Mouse (Mus musculus): Measurements from ENCODE around the gene Ywhag.

The Ywhag gene

GRCm38 (mm10) chr5:135934481-135935175 lies at the start of gene Ywhag:
TSS of gene Ywhag (minus strand) at chr5:135934616.
- DNase-seq: peak; percentile 99

DNA sequence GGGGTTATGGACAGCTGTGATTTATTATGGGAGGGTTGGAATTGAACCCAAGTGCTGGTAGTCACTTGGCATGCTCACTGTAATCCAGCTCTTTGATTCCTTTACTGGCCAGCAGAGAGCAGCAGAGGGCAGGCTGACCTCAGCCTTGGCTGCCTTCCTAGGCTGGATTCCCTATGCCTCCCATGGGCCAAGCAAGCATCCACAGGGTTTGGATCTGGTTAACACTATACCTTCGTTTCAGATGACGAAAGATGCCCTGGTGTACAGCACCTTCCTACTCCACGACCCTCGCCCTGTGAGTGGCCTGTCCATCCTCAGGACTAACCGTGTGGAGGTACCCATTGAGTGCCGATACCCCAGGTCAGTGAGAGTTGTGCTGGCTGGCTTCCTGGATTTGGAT lies 48.0 kb upstream of the Ywhag start:
- peak; percentile 63 for DNase-seq

GRCm38 (mm10) chr5:135979904-135980303 lies 45.5 kb upstream of the Ywhag start, which contains the start of gene Zp3:
TSS of gene Zp3 (plus strand) at chr5:135980099.
- DNase-seq: no peak

- no peak for DNase-seq
Observed at GRCm38 (mm10) chr5:135979381-135979780, 45.0 kb upstream of the Ywhag start.

- DNase-seq: no peak
Observed at GRCm38 (mm10) chr5:135975893-135976668, 41.7 kb upstream of the Ywhag start.

- no peak for DNase-seq
Observed at GRCm38 (mm10) chr5:135974365-135974764, 39.9 kb upstream of the Ywhag start, which contains the start of gene Ssc4d. TSS of gene Ssc4d (minus strand) at chr5:135974531.

DNA sequence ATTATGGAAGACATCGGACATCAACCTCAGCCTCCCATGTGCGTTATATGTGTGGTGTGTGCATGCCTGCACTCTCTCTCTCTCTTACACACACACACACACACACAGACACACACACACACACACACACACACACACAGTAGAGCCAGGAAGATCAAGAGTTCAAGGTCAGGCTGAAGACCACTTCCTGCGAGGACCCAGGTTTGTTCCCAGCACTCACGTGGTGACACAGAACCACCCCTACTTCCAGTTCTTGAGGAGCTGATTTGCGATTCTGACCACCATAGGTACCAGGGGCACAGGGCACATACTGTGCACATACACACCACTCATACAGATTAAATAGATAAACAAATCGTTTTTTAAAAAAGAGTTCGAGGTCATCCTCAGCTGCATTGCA lies 37.5 kb upstream of the Ywhag start:
- no peak for DNase-seq

DNA sequence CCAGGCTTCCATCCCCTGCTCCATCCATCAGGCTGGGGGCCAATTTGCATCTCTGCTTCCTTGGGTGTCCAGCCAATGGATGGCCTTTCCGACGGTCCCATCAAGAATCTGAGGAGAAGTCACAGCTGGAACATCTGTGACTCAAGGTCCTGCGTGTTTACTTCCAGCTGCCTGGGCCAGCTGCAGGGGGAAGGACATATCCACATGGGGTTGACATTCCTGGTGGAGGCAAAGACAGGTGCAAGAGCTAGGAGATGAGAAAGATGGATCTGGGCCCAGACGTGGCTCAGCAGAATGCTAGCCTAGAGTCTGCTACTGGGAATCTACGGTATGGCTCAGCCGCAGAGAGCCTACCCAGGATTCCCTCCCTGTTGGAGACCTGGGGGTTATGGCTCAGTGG lies 35.8 kb upstream of the Ywhag start:
- DNase-seq: no peak

GRCm38 (mm10) chr5:135968781-135969180 lies 34.4 kb upstream of the Ywhag start:
- peak; percentile 85 for DNase-seq

DNA sequence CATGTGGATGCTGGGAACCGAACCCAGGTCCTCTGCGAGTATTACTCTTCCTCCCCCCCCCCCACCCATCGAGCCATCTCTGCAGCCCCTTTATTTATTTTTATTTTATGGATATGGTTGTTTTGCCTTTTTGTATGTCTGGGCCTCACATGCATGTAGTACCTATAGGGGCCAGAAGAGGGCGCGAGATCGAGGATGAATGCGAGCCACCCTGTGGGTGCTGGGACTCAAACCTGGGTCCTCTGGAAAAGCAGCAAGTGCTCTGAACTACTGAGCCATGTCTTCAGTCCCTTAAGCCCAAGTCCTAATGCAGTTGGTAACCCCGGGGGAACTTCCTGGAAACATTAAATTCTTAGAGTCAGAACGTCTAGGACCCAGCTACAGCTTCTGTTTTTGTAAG lies 32.5 kb upstream of the Ywhag start:
- DNase-seq: peak; percentile 67

- peak; percentile 53 for DNase-seq
Observed at GRCm38 (mm10) chr5:135965501-135965930, 31.1 kb upstream of the Ywhag start.

DNA sequence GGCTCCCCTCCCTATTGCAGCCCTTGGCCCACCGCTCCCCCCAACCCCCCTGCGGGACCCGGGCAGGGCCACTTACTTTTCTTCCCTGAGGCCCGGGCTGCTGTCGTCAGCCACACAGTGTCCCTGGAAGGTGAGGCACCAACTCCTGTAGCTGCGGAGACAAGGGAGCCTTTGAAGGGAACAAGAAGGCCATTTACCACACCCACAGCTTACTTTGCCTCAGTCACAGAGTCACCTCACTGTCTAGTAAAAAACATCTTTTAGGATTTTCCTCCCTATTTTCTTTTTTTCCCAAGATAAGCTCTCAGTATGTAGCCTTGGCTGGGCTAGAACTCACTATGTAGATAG lies 28.8 kb upstream of the Ywhag start:
- DNase-seq: no peak

GRCm38 (mm10) chr5:135962492-135963279 lies 28.3 kb upstream of the Ywhag start:
- DNase-seq: peak; percentile 99

DNA sequence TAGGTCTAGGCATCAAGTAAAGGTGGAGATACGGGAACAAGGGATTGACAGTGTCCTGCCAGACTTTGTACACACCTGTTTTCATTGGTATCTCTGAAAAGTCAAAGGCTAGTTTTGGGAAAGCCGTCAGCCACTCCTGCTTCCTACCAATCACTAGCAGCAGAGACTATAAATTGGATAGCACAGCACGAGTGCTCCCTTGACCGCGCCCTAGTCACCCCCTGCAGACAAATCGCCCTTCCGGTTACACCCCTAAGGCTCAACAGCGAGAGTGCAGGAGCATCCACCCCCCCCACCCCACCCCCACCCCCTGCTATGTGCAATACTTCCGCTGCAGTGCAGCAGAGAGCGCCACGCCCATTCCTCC lies 27.7 kb upstream of the Ywhag start:
- DNase-seq: no peak

- DNase-seq: peak; percentile 25
Observed at GRCm38 (mm10) chr5:135960909-135961635, 26.7 kb upstream of the Ywhag start.

DNA sequence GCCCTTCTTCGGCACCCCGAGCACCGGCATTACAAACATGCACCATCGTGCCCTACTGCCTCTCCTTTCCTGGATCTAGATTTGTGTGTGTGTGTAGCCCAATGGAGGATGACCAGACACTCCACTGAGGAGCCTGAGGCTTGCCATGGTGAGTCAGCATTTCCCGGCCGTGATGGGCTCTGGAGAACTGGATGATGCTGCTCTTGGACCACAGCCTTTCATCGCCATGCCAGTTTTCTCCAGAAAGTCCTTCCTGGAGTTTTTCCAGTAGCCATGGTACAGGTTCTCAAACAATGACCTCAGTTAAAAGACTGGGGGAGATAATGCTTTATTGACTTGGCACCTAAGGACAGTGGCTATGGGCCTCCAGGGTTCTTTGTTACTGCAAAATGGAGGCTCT lies 25.5 kb upstream of the Ywhag start:
- no peak for DNase-seq

GRCm38 (mm10) chr5:135958367-135958766 lies 24.0 kb upstream of the Ywhag start:
- DNase-seq: no peak

GRCm38 (mm10) chr5:135957207-135957974 lies 23.0 kb upstream of the Ywhag start:
- DNase-seq: peak; percentile 90

- no peak for DNase-seq
Observed at GRCm38 (mm10) chr5:135956300-135957206, 22.1 kb upstream of the Ywhag start.

DNA sequence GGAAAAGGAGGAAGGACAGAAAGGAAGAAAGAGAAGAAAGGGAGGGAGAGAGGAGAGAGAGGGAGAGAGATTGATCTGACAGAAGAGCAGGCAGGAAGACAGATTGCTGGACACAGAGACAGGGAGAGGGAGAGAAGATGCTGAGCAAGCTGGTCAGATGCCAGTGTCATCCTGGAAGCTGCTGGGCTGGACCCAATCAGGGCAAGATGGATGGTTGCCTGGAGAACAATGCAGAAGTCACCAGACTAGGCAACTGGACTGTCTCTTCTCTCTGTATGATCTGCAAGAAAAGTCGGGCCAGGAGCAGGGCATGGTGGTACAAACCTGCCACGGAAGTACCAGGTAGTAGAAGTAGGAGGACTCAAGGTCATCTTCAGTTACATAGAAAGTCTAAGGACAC lies 18.4 kb upstream of the Ywhag start:
- no peak for DNase-seq

- DNase-seq: no peak
Observed at GRCm38 (mm10) chr5:135951660-135952059, 17.2 kb upstream of the Ywhag start.

Data from thymus, postnatal 4 days (tissue).